Mouse (Mus musculus) olfactory bulb, adult 2 months (tissue): ENCODE data around the gene Cltrn.

ENCODE experiments used
- CTCF ChIP-seq: fragments of 200-500 bp; IDR thresholded peaks from 2 replicates; pipeline ENCODE4 v1.5.1; 2012; ENCODE audit warnings: low read depth, mild to moderate bottlenecking, low read length, moderate library complexity; ENCODE audit not compliant: insufficient read depth
- POLR2A ChIP-seq: fragments of 200-500 bp; IDR thresholded peaks from 2 replicates; pipeline ENCODE4 v1.6.1; 2012; ENCODE audit warnings: mild to moderate bottlenecking, low read depth, low read length, moderate library complexity; ENCODE audit not compliant: insufficient read depth

- TF ChIP-seq CTCF (no peak), POLR2A (no peak)
Observed at GRCm38 (mm10) chrX:164088582-164088981, at the start of gene Cltrn.
